Mouse (Mus musculus): ENCODE measurements around the gene Car9.

Gene Car9

DNA sequence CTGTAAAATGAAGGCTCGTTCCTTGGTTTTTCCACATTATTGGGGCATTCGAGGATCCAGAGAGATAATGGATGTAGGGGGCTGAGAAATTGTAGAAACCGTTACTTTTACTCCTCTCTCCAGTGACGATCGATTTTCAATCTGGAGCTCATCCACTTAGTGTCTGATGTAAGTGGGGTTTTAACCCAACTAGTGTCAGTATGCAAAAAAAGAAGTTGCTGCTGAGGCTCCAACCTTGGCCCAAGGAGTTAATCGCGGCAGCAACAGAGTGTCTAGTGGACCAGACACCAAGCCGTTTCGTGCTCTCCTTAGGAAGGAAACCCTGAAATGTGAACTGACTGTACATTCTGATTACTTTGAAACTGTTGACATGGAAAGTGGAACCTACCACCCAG lies 12.9 kb upstream of the Car9 start:
- DNase-seq (ENCODE audit: extremely low spot score): no peak

DNA sequence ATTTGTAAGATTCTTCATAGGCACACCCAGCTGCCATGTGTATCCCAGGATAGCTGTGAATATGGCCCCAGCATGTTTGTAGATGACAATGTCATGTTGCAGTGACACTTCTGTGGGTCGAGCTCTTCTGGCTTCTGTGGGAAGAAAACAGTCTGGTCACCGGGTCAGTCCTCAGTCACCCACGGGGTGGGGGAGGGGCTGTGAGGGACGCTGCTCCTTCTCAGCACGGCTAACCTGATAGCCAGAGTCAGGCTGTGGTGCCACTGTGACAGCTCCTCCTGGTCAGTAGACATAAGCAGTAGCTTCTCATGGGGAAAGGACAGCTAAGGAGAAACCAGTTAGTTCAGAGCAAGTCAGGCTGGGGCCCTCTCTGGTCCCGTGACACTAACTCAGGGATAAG lies 10.2 kb upstream of the Car9 start:
- DNase-seq (ENCODE audit: extremely low spot score): no peak

DNA sequence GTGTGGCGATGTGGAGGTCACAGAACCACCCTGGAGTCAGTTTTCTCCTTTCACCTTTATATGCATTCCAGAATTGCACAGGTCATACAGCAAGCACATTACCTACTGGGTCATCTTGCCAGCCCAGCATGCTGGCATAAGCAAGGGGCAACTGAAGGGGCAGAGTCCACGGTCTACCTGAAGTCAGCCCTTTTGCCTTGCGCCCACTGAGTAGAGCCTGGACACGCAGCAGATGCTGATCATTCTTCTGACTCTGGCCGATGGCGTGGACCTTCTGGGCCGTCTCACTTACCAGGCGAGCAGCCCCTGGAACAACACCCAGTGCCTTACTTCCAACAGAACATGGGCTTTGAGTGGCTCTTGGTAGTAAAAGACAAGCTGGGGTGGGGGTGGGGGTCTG lies 9.4 kb upstream of the Car9 start:
- no peak for DNase-seq (ENCODE audit: extremely low spot score)

DNA sequence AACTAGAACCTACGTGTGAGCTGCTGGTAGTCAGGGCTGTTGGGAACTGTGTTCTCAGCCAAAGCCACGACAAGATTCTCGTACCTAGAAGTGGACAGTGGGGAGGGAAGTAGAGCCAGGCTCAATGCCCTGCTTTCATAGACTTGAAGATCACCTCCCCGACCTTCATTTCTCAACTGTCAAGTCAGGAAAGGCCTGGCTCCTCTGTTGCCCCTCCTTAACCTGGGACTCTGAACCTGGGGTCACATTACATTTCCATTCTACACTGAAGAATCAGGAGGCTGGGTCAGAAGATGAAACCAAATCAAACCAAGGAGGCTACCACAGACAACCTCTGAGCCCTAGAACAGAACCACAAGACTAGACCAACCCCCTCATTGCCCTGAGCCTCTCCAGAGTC lies 8.8 kb upstream of the Car9 start:
- DNase-seq (ENCODE audit: extremely low spot score): no peak

DNA sequence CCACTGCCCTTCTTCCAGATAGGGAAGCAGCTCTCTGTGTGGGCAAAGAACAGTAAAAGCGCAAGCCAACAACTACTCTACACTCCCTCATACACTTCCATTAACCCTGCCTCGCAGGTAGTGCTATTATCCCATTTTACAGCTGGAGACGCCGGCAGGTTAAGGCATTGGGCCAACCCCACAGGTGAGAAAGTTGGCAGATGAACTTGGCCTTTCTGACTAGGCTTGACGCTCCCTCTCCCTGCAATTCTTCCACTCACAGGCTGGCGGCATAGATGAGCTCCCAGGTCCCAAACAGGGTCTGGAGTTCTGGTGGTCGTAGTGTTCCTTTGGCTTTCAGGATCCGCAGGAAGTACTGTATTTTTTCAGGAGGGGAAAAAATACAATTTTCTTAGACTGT lies 7.8 kb upstream of the Car9 start:
- DNase-seq (ENCODE audit: extremely low spot score): peak; percentile 64

DNA sequence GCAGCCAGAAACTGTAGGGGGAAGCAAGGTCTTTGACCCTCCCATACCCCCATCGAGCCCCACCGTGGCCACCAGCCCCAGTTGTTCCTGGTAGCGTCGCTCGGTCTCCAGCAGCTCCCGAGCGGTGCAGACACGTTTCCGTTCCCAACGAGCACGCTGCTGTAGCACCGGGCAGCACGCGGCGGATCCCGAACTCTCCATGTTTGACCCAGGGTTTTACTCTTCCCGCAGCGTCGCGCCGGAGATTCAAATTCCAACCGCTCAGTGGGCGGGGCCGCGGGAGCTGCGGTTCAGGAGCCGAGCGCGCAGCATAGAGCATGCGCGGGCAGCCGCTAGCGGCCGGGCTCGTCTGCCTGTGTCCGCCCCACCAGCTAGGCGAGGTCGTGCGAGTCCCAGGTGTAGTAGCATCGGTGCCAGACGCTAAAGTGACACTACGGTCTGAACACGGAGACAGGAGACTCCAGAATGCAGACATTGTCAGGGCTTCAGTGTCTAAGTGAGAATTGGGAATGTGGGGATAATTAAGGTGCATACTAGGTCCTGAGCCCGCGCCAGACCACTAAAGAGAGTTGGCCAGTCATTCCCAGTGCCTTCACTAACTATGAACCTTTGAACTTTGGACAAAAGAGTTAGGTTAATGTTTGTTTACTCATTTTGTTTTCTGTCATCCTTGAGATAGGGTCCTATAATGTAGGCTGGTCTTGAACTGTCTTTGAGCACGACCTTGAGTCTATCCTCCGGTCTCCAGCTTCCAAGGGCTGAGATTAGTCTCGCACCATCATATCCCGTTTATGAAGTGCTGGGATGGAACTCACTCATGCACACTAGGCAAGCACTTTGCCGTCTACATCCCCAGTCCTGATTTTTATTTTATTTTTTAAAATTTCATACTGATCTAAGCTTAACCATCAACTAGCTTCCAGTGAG lies 7.1 kb upstream of the Car9 start, which contains the start of gene Arhgef39:
Gene Arhgef39 (minus strand): TSS at position 289 of the 927 bp plus-strand sequence.
- peak; percentile 84 for DNase-seq (ENCODE audit: extremely low spot score)

DNA sequence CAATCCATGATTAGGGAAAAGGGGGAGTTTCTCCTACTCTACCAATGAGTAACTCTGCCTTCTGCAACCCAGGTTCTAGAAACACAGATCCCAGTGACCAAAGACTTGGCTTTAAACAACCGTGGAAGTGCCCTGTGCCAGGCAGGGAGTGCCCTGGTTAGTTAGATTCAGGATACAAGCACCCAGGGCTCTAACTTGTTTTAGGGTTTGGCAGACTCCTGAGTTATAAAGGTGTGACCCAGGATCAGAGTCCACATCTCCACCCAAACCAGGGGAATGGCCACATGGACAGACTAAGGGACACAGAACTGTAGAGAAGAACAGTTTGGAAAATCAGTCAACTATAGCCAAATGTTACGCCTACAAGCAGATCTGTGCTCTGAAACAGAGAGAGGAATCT lies 3.7 kb upstream of the Car9 start:
- no peak for DNase-seq (ENCODE audit: extremely low spot score)

DNA sequence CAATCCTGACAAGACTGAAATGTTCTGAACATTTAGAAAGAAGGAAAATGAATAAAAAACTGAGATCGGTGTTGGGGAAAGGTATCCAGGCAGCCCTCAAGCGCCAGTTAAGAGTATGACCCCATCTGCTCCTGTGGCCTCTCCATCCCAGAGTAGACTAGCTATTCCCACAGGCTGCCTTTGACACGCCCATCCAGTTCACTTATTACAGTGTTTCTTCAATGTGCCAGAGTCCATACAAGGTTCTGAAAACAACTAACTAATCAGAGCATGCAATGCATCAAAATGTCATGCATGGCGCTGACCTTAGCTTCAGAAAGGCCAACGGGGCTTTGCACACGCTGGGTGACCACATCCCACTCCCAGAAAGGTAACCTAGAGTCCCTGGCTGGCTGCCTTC lies 3.3 kb upstream of the Car9 start:
- no peak for DNase-seq (ENCODE audit: extremely low spot score)

DNA sequence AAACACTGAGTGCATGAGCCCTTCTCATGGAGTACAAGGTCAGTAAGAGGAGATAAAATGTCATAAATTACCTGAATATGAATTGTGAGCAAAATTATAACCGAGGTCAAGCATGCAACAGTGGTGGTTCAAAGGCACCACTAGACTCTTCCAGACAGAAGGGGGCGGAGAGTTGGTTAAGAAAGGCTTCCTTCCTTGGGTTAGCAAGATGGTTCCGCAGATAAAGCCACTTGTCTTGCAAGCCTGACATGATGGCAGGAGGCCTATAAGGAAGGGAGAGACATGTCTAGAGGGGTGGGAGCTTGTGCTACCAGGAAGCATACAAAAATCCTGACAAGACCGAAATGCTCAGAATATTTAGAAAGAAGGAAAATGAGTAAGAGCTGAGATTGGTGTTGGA lies 2.5 kb upstream of the Car9 start:
- DNase-seq (ENCODE audit: extremely low spot score): no peak

DNA sequence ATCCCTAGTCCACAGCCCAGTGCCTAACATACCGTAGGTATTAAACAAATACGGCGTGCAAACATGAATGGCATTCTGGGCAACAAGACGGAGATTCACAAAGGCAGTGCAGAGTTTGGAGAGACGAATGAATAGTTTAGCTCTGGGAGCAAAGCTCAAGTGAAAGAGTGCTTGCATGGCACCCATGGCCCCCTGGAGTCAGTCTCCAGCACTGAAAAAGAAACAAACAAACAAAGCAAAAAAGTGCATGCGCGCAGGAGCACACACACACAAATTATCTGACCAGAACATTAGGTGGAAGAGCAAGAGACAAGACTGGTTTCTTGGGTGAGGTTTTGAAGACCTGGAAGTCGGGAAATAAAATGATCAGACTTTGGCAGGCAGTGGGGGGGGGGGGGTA lies 692 bp upstream of the Car9 start:
- no peak for DNase-seq (ENCODE audit: extremely low spot score)

DNA sequence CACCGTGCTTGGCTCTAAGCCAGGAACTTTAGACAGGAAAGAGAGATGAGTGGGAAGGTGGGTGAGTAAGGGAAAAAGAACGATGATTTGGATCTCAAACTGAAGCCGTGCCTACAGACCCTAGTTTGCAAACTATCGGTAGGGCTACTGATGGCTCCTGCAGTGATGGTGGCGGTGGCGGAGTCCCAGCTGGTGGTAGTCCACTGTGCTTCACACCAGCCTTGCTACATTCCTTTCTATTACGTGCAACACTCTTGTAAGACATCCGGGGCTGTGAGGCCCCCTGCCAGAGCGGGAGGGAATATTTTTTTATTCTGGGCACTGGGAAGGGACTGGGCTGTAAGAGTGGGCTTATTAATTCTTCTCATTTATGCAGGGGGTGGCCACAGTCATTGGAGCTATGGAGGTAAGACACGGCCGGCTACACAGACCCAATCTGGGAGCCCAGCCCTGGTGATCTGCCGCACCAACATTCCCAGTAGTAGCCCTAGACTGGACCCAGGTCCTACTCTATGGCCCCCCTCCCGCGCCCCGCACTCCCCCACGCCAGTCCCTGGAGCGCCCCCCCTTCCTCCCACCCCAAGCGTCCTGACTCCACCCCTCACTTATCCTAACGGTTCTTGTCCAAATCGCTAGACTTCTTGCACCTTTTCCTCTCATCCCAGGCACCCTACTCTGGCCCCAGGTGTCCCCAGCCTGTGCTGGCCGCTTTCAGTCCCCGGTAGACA lies 1.3 kb downstream of the Car9 start:
- no peak for DNase-seq (ENCODE audit: extremely low spot score)

DNA sequence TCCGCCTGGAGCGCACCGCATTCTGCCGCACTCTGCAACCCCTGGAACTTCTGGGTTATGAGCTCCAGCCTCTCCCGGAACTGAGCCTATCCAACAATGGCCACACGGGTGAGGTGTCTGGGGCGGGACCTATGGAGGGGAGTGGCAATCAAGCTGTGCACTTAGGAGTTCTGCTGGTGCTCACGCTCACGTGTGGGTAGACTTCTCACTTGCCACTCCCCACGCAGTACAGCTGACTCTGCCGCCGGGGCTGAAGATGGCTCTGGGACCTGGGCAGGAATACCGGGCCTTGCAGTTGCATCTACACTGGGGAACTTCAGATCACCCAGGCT lies 1.9 kb downstream of the Car9 start:
- DNase-seq (ENCODE audit: extremely low spot score): peak; percentile 59

DNA sequence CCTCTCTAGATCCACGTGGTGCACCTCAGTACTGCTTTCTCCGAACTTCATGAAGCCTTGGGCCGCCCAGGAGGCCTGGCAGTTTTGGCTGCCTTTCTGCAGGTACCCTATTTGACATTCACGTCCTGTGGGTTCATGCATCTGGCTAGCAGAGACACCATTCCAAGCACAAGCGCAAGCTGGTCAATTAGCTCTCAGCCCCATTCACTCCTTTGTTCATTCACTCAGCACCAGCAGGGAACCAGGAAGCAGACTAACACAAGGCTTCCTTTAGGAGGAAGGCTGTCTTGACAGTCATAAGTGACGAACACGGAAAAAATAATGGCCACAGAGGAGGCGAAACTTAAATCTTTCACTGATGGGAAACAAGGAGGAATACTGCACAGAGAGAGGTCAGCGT lies 2.3 kb downstream of the Car9 start:
- no peak for DNase-seq (ENCODE audit: extremely low spot score)

DNA sequence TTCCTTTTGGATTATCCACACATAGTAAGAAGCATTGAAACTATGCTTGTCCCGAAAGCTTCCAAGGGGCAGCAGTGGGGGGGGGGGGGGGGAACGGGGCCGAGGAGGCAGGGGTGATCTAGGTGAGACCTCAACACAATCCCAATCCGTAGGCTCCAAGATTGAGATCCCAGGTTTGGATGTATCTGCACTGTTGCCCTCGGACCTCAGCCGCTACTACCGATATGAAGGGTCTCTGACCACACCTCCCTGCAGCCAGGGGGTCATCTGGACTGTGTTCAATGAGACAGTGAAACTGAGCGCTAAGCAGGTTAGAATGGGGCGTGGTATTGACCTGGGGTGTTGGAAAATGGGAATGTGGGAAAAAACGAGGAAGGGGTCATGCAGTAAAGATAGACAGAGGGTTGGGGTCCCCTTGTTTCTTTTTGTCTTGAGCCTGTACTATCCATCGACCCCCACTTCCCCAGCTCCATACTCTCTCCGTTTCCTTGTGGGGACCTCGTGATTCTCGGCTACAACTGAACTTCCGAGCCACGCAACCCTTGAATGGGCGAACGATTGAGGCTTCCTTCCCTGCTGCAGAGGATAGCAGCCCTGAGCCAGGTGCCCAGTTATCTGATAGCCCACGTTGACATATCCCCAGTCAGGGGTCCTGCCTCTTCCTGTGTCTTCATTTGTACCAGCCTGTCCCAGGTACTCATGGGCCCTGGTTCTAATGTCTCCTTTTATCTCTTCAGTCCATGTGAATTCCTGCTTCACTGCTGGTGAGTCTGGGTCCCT lies 5.1 kb downstream of the Car9 start:
- DNase-seq (ENCODE audit: extremely low spot score): no peak

DNA sequence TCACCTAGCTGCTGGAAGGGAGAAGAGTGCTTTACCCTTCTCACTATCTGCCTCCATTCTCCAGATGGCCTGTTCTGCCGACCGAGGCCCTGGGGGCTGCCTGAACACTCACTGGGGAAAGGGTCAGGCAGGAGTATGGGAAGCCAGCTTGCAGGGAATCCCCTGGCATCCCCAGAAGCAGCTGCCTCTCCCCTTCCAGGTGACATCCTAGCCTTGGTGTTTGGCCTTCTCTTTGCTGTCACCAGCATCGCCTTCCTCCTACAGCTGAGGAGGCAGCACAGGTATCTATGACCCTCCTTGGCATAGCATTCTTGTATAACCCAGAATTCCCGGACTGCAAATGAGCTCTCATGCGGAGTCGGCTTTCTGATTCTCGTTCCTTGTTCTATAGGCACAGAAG lies 5.9 kb downstream of the Car9 start:
- DNase-seq (ENCODE audit: extremely low spot score): no peak

DNA sequence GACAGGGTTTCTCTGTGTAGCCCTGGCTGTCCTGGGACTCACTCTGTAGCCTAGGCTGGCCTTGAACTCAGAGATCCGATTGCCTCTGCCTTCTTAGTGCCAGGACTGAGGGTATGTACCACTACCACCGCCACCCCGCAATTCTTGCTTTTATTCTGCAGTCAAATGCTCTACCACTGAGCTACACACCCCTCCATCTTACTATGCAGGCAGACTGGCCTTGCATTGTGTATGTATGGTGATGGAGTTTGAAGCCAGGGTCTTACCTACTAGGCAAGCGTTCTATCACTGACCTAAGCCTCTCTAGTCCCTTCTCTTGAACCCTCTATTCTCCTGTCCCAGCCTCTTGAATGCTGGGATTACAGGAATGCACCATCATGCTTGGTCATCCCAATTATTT lies 6.5 kb downstream of the Car9 start:
- DNase-seq (ENCODE audit: extremely low spot score): no peak

DNA sequence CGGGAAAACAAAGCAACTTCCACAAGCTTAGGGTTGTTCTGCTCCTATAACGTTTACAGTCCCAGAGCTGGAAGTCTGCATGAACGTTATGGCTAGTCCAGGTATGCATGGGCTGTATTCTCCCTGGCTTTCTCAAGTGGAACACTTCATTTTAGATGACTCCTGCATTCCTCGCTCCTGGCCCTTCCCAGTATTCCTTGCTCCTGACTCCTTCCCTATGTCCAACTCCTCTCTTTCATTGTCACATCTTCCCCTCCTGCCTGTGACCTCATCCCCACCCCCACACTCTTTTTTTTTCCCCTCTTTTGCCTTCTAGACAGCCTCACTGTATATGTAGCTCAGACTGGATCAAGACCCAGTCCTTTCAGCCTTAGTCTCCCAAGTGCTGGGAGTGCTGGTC lies 7.0 kb downstream of the Car9 start:
- DNase-seq (ENCODE audit: extremely low spot score): no peak

DNA sequence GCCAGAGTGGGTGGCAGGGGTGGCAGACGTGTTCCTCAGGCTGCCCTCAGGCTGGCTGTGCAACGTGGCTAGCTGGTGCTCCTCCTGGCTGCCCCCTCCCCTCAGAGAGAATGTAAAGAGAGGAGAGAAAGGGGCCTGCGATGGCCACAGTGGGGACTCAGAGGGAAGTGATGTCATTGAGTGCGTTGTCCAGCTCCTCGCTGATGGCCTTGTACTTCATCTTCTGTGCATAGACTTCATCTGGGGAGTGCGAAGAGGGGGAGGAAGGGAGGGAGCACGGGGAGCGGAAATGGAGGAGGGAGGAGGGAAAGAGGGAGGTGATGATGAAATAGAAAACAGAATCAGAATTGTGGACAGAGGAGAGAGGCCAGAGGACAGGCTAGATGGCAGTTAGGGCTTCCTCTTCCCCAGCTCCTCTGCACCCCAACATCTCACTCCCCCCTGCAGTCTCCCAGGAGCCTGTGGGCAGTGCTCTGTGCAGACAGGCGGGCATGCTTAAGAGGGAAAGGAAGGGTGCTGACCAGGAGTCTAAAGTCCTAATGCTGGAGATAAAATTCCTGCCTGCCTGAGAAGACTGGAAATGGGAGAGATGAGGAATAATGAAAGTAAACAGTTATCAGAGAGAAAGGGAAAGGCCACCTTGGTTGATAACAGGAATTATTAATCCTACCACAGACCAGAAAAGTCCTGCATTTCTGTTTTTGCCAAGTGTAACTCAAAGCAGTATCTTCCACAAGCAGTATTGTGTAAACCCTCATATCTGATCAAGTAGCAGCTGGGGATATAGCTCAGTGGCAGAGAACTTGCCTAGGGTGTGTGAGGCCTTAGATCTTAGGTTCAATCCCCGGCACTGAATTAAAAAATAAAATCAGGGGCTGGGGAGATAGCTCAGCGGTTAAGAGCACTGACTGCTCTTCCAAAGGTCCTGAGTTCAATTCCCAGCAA lies 9.3 kb downstream of the Car9 start:
- DNase-seq (ENCODE audit: extremely low spot score): no peak

DNA sequence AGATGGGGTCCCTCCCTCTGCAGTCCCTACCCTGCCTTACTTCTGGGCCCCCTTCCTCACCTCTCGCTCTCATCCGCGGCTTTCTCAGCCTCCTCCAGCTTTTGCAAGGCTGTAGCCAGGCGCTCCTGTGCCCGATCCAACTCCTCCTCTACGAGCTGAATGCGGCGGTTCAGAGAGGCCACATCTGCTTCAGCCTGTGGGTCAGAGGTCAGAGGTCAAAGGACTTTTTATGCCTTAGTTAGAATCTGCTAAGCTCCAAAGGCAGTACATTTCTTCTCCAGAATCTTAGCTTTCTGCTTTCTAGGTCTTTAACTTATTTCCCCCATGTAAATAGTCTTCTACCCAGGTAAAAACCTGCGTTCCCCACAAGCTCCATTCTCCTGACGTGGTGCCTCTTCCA lies 12.8 kb downstream of the Car9 start:
- DNase-seq (ENCODE audit: extremely low spot score): peak; percentile 58

DNA sequence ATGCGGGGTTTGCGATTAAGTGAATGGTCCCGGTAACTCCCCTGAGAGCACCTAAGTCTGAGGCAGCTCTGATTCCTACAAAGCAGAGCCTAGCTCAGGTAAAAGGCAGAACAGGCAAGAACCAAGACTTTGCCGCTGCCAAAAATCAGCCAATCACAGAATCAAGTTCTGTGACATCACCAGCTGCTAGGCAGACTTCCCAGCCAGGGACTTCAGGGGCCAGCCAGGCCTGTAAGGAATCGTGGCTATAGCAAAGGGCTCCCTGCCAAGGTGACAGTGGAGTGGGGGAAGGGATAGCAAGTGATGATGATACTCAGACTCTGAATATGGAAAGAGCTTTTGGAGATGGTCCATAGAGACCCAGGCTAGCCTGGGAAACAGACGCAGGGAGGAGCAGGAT lies 13.2 kb downstream of the Car9 start:
- peak; percentile 91 for DNase-seq (ENCODE audit: extremely low spot score)

DNA sequence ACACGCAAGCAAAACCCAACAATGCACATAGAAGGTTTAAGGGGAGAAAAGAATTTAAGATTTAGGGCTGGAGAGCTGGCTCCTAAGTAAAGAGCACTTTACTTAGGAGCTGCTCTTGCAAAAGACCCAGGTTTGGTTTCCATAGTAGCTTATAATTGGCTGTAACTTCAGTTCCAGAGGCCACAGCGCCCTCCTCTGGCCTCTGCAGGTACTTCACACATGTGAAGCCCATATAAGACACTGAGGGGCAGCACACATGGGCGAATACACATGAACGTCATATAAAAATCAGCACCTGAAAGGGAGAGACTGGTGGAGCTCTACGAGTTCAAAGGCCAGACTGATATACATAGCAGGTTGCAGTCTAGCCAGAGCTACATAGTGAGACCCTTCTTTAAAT lies 21.1 kb downstream of the Car9 start:
- no peak for DNase-seq (ENCODE audit: extremely low spot score)

Measured in embryo, embryonic 9.5 days (tissue).